Comparison of ENCODE assay signal across 26 mouse cellular contexts in the genomic region with DNA sequence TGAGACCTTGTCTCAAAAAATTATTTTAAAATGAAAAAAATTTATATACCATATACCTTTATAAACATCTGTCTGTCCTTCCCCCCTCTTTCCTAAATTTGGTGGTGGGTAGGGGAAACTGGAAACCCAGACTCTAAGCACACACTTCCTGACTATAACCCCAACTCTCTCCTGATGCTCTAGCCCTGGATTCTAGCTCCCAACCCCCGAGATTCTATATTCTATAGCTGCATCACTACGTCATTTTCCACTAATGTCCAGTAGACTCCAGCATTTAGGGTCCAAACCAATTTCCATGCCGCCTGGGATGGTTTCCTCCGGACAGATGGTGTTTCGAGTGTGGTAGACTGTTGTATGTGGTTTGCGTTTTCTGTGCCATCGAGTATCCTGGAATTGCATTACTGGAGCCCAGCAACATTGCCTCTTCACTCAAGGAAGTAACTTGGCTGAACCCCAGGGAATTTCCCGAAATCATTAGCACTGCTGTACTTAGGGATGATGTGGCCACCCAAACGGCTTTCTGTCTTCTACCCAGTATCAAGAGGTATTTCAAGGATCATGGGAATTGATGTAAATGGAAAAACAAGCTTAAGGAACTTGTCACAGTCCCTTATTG. TPM values are rescaled to one million over a fixed set of nuclear protein-coding genes. Genes with fewer than 3 reads are reported as not detected.
DNase-seq lines count a peak whose midpoint lies in the region; ATAC-seq and TF ChIP-seq lines count a peak whose summit lies in the region.
"Had no signal": no experiment of that assay in that cellular context is flagged by ENCODE, and none has a peak within 500 bp of the region (broad histone marks: within the 10 kb centered on the region; RNA-seq: fewer than 3 reads in every experiment).

No protein-coding gene starts in this region.

- no peak overlapping the region for H3K4me2 ChIP-seq in forebrain, embryonic 12.5 days
- H3K4me2 ChIP-seq in forebrain, postnatal 0 days (ENCODE audit: low read depth) = no peak overlapping the region
- no peak overlapping the region for H3K4me2 ChIP-seq in lung, postnatal 0 days (replicated peaks; ENCODE audit: low read depth, low read length)
- H3K4me2 ChIP-seq: midbrain, embryonic 13.5 days; neural tube, embryonic 13.5 days had no signal

- H3K27me3 ChIP-seq in forebrain, embryonic 12.5 days = no peaks in the 10 kb centered on the region
- H3K27me3 ChIP-seq in forebrain, postnatal 0 days (ENCODE audit: insufficient read depth, low read length) = no peaks in the 10 kb centered on the region
- no peaks in the 10 kb centered on the region for H3K27me3 ChIP-seq in lung, postnatal 0 days (replicated peaks; ENCODE audit: insufficient read depth, low read length)
- H3K27me3 ChIP-seq: midbrain, embryonic 13.5 days; neural tube, embryonic 13.5 days had no signal

- ATAC-seq in forebrain, embryonic 12.5 days (ENCODE audit: low FRiP score) = no peak
- no peak for ATAC-seq in forebrain, postnatal 0 days
- no peak for ATAC-seq in lung, postnatal 0 days
- ATAC-seq: activated CD4-positive, CD25-positive, alpha-beta regulatory T cell, adult 4 months; midbrain, embryonic 13.5 days had no signal

- no peak for DNase-seq in forebrain, postnatal 0 days
- peak; percentile 26 for DNase-seq in lung, postnatal 0 days (ENCODE audit: low spot score)
- DNase-seq in lung, adult 2 months = no peak
- peak; percentile 14 for DNase-seq in lung, postnatal 14 days
- no peak for DNase-seq in spleen, adult 12 weeks (ENCODE audit: low spot score)
- no peak for DNase-seq in right cerebral cortex, postnatal 4 days
- DNase-seq: adrenal gland, postnatal 14 days; cerebellum, adult 11 months; cerebellum, postnatal 14 days; gastrocnemius, postnatal 25 days; kidney, adult 2 months; kidney, postnatal 14 days; liver; right cerebral cortex, adult 18-20 months; thymus, postnatal 36 days had no signal

- no peak overlapping the region for H3K9ac ChIP-seq in forebrain, embryonic 12.5 days
- no peak overlapping the region for H3K9ac ChIP-seq in forebrain, postnatal 0 days
- H3K9ac ChIP-seq in lung, postnatal 0 days (replicated peaks; ENCODE audit: low read depth) = no peak overlapping the region
- H3K9ac ChIP-seq: midbrain, embryonic 13.5 days; neural tube, embryonic 13.5 days had no signal

- peaks cover 13% of the 10 kb centered on the region for H3K4me1 ChIP-seq in forebrain, embryonic 12.5 days
- peaks cover 7% of the 10 kb centered on the region; the same call in 1 of the 2 replicates for H3K4me1 ChIP-seq in forebrain, postnatal 0 days (ENCODE audit: insufficient read depth)
- H3K4me1 ChIP-seq in lung, postnatal 0 days (ENCODE audit: insufficient read depth, low read depth, low read length) = no peaks in the 10 kb centered on the region
- peaks cover 3% of the 10 kb centered on the region for H3K4me1 ChIP-seq in lung, adult 2 months (ENCODE audit: control insufficient read depth, insufficient read depth, low read length)

- WGBS in forebrain, embryonic 12.5 days = 89% methylated on average over 9 of the region's 9 CpGs
- 57% methylated on average over 9 of the region's 9 CpGs for WGBS in forebrain, postnatal 0 days
- WGBS in lung, postnatal 0 days = 69% methylated on average over 9 of the region's 9 CpGs
- 61% methylated on average over 9 of the region's 9 CpGs for WGBS in lung, adult 2 months

- no peak for TF ChIP-seq POLR2A in lung, adult 2 months (IDR thresholded peaks at IDR 0.05; ENCODE audit: borderline replicate concordance, extremely low read depth, low read depth, low read length)

- H3K4me3 ChIP-seq in forebrain, embryonic 12.5 days (replicated peaks) = no peak overlapping the region
- H3K4me3 ChIP-seq in forebrain, postnatal 0 days (ENCODE audit: low read depth, low read length) = no peak overlapping the region
- H3K4me3 ChIP-seq in lung, postnatal 0 days (ENCODE audit: low read depth, low read length) = no peak overlapping the region
- no peak overlapping the region for H3K4me3 ChIP-seq in lung, adult 2 months (replicated peaks; ENCODE audit: extremely low read depth, low read depth, low read length)
- H3K4me3 ChIP-seq: hindbrain, embryonic 10.5 days; layer of hippocampus, adult 2 months; midbrain, embryonic 13.5 days; neural tube, embryonic 13.5 days had no signal

- no peaks in the 10 kb centered on the region for H3K9me3 ChIP-seq in forebrain, embryonic 12.5 days
- H3K9me3 ChIP-seq in forebrain, postnatal 0 days (ENCODE audit: low read length) = no peaks in the 10 kb centered on the region
- no peaks in the 10 kb centered on the region for H3K9me3 ChIP-seq in lung, postnatal 0 days (ENCODE audit: low read length)
- H3K9me3 ChIP-seq: hindbrain, embryonic 10.5 days; midbrain, embryonic 13.5 days; neural tube, embryonic 13.5 days had no signal

- no peak for TF ChIP-seq CTCF in forebrain, postnatal 0 days (IDR thresholded peaks at IDR 0.05; ENCODE audit: low read depth)
- TF ChIP-seq CTCF in lung, postnatal 0 days (IDR thresholded peaks at IDR 0.05) = no peak
- no peak for TF ChIP-seq CTCF in lung, adult 2 months (IDR thresholded peaks at IDR 0.05; ENCODE audit: insufficient read depth, low read length)

- H3K36me3 ChIP-seq in forebrain, embryonic 12.5 days (replicated peaks) = peaks cover 40% of the 10 kb centered on the region
- peaks cover 20% of the 10 kb centered on the region for H3K36me3 ChIP-seq in forebrain, postnatal 0 days (ENCODE audit: insufficient read depth)
- H3K36me3 ChIP-seq in lung, postnatal 0 days (ENCODE audit: insufficient read depth, low read length) = peaks cover 6% of the 10 kb centered on the region; the same call in 1 of the 2 replicates

- no peak for TF ChIP-seq EP300 in lung, postnatal 0 days (IDR thresholded peaks at IDR 0.05)

- H3K27ac ChIP-seq in forebrain, embryonic 12.5 days = peak overlapping the region; percentile 46; the same call in 1 of the 2 replicates
- no peak overlapping the region for H3K27ac ChIP-seq in forebrain, postnatal 0 days (ENCODE audit: low read depth, low read length)
- no peak overlapping the region for H3K27ac ChIP-seq in lung, postnatal 0 days (ENCODE audit: low read length)
- H3K27ac ChIP-seq: hindbrain, embryonic 10.5 days; layer of hippocampus, adult 2 months; midbrain, embryonic 13.5 days; neural tube, embryonic 13.5 days had no signal

RNA-seq across cellular contexts. Expression of a gene that starts 50.6 kb away (rescaled TPM):
- 4.3 and 4.9 TPM in 2 replicates for polyA plus RNA-seq in forebrain, embryonic 12.5 days (2016; fragmentation: Nextera tagmentation; extraction: Ambion mirVana)
- total RNA-seq in forebrain, postnatal 0 days (2014; rRNA removed) = not detected in 2 replicates
- polyA plus RNA-seq in forebrain, postnatal 0 days (2015; fragmentation: Nextera tagmentation; extraction: Ambion mirVana) = 2.0 and 5.7 TPM in 2 replicates
- polyA plus RNA-seq in lung, postnatal 0 days (2015; fragmentation: Nextera tagmentation; extraction: Ambion mirVana) = 0.78 and 1.2 TPM in 2 replicates
- not detected in 2 replicates for polyA plus RNA-seq in lung, adult 2 months (2012; rRNA removed)
- total RNA-seq: megakaryocyte progenitor cell, adult 5-6 weeks had no signal
- polyA plus RNA-seq: activated CD4-positive, CD25-positive, alpha-beta regulatory T cell, adult 4 months; C2C12; embryonic facial prominence, embryonic 11.5 days; heart, embryonic 16.5 days; kidney, adult 2 months; small intestine, adult 2 months had no signal

Comparison
In these comparisons a context has a peak if more than half of its experiments do, and no peak if none do; other contexts are left out.
1. DNase-seq: peak in lung, postnatal 0 days (single experiment) and lung, postnatal 14 days (single experiment); none in forebrain, postnatal 0 days (single experiment), lung, adult 2 months (single experiment), spleen, adult 12 weeks (single experiment) and right cerebral cortex, postnatal 4 days (single experiment).